Mouse (Mus musculus) mouse trophoblast stem cell (cell line): ENCODE measurements around the gene Ampd1.

Experiments
- in situ Hi-C, 2 experiments: fragments of 300-500 bp; cut with MseI, MboI; formaldehyde crosslinking; loops; 2 replicates in 1 of 2; 3 replicates in 1 of 2; pipeline ENCODE4 v1.15.1; 2025

The Ampd1 gene

DNA sequence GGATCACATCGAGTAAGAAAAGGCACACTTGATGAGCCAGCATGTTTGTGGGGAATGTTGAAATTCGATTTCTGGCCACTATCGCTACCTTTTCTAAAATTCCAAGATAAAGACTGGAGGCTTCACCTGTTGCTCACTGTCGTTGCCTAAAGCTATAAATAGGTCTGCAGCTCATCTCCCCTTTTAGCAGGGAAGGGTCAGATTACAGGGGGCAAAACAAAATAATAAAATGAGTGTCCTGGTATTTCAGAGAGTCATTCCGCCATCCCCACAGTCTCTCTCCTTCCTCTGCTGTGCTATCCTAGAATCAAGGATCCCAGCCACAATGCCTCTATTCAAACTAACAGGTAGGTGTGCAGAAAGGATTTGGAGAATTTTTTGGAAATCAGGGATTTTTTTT is at the start of gene Ampd1:
TSS of gene Ampd1 (plus strand) at position 244 of the 400 bp plus-strand sequence.
- in situ Hi-C loops, result no loop called here

- in situ Hi-C loops, result no loop called here
Observed at GRCm38 (mm10) chr3:103026174-103026573, 47.6 kb upstream of the Ampd1 start.

- in situ Hi-C loops, result no loop called here
Observed at GRCm38 (mm10) chr3:103040285-103040684, 33.5 kb upstream of the Ampd1 start.

DNA sequence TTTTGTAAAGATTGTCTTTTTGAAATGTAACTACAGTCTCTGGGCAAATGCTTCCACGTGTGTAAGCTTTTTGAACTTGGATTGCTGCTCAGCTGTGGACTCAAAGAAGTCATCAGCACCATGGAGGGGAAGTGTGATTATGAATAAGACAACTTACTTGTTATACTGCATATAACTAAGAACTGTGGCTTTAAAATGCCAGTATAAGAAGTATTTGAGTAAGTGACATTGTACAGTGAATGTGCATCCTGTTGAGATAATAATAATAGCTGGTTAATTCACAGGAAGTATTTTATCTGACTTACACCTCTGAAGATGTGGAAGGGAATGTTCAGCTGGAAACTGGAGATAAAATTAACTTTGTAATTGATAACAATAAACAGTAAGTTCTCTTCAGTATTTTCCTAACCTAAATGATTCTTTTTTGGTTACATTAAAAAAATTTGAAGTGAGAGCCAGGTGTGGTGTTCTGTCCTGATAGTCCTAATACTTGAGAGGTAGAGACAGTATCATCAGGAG is 32.9 kb upstream of the Ampd1 start:
- in situ Hi-C loops, result no loop called here

GRCm38 (mm10) chr3:103056016-103056595 is 17.7 kb upstream of the Ampd1 start:
- in situ Hi-C loops, result no loop called here

DNA sequence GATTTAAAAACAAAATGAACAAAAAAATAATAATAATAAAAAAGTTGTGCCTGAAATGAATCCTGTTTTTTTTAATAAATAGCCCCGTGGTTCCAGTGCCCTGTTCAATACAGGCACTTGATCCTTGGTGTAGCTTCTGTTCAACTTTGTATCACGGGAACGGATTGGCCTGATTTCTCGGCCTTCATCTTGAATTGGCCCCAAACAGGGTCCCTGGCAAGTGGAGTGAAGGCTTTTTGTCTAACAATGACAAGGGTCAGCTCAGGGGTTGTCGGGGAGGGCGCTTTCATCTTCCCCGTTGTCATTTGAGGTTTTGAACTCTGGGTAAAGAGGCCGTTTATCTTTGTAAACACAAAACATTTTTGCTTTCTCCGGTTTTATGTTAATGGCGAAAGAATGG is 16.1 kb upstream of the Ampd1 start:
- in situ Hi-C loops, result no loop called here

DNA sequence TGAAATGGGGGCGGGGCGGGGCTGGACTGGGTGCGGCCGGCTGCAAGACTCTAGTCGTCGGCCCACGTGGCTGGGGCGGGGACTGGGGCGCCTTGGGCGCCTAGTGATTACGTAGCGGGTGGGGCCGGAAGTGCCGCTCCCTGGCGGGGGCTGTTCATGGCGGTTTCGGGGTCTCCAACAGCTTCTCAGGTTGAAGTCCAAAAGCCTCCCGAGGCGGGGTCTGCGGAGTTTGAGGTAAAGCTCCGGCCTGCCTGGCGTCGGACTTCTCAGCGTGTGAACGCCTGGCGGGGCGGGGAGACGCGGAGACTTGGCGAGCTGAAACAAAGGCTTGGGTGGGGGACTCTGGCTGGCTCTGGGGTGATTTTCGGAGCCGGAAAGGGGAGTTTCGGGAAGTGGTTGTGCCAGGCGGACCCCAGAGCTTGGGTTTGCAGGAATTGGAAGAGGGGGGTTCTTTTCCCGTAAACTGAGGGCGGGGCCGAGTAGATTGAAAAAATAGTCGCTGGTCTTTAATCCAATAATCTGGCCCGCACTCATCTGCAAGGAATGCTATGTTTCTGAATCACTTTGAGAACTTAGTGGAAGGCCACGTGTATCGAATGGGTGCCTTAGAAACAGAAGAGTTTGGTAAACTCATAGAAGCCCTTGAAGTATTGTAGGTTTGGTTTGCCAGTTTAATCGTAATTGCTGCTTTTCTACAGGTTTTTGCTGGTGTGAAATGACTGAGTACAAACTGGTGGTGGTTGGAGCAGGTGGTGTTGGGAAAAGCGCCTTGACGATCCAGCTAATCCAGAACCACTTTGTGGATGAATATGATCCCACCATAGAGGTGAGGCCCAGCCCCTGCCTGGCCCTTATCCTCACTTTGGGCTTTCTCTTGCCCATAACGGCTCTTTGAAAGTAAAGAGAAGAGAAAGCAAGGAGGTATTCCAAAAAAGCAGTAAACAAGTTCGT is 15.3 kb upstream of the Ampd1 start, which contains the start of gene Nras:
TSS of gene Nras (plus strand) at position 79 of the 951 bp plus-strand sequence.
- in situ Hi-C loops, result no loop called here

DNA sequence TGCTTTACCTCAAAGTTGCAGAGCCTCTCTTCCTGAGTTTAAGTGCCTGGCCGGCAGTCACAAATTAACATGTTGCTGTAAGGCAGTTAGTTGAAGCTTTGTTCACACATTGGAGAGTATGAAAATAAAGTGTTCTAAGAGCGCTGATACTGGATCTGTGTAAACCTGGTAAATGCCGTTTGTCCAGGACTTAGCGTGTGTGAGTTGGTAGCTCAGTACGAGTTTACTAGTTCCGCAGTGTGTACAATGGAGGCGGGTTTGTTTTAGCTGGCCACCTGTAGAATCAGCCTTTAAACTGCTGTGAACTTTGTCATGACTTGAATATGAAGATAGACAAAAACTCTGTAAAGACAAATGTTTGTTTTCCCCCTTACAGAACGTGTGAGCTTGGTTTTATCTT is 6.9 kb upstream of the Ampd1 start:
- in situ Hi-C loops, result no loop called here

- in situ Hi-C loops, result no loop called here
Observed at GRCm38 (mm10) chr3:103068971-103069370, 4.8 kb upstream of the Ampd1 start.

- in situ Hi-C loops, result no loop called here
Observed at GRCm38 (mm10) chr3:103075871-103076270, 2.1 kb downstream of the Ampd1 start.

- in situ Hi-C loops, result no loop called here
Observed at GRCm38 (mm10) chr3:103076476-103076875, 2.7 kb downstream of the Ampd1 start.

GRCm38 (mm10) chr3:103079301-103079700 is 5.5 kb downstream of the Ampd1 start:
- in situ Hi-C loops, result no loop called here

DNA sequence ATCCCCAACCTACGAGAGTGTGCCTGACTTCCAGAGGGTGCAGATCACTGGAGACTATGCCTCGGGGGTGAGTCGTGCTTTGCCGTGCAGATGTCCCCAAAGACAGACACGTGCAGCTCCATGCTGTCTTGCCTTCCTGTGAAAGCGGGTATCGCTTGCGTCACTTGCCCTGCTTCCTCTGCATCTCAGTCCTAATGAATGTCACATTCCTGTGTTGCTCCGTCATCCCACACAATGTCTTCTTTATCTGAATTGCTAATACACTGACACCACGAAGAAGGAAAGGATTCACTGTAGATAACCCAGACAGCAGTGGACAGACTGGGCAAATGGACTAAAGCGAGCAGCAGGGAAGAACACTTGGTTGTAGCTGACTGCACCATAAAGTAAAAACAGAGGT is 7.2 kb downstream of the Ampd1 start:
- in situ Hi-C loops, result no loop called here

- in situ Hi-C loops, result no loop called here
Observed at GRCm38 (mm10) chr3:103081861-103082453, 8.1 kb downstream of the Ampd1 start.

- in situ Hi-C loops, result no loop called here
Observed at GRCm38 (mm10) chr3:103082761-103083160, 8.9 kb downstream of the Ampd1 start.

DNA sequence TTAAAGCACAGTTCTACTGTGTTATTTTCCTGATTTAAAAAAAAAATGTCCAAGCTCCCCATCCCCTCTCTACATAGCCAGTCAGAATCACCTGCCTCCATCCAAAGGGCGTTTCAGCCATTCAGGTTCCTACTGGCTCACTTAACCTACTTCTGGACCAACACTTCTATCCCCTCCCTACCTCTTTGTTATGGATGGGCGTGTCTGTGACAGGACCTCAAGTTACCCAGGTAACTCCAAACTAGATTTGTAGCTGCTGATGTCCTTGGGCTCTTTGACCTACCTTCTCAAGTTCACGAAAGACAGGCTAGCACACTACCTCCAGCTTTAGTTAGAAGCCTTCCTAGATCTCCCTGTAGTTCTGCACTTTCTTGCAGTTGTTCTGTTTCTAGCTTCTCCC is 12.2 kb downstream of the Ampd1 start:
- in situ Hi-C loops, result no loop called here

DNA sequence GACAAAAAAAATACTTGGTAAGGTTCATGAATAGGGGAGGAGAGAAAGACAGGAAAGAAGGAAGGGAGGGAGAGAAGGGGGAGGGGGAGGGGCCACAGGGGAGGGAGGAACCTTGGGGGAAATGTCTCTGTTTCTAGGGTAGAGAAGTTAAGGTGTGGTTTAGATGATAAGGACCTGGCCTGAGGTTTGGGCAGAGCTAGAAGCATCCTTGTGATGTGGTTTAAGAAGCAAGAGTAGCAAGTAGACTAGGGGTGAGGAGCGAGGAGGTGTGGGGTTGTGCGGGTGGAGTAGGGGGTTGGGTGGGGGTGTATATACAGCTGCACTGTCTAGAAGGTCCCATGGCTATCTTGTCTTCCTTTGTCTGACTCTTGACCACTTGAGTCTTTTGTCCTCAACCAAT is 17.9 kb downstream of the Ampd1 start:
- in situ Hi-C loops, result no loop called here

GRCm38 (mm10) chr3:103098662-103099061 is 24.8 kb downstream of the Ampd1 start:
- in situ Hi-C loops, result no loop called here

DNA sequence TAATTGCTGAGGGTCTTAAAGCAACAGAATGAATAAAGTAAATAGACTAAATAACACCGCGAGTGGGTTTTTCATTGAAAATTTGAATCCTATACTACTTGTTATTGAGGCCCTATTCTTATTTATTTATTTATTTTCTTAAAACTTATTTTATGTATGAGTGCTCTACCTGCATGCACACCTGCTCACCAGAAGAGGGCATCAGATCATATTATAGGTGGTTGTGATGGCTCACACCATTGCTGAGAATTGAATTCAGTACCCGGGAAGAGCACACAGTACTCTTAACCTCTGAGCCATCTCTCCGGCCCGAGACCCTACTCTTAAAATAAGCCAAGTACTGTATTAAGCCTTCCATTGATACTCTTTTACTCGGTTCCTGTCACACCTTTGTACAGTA is 25.9 kb downstream of the Ampd1 start:
- in situ Hi-C loops, result no loop called here

DNA sequence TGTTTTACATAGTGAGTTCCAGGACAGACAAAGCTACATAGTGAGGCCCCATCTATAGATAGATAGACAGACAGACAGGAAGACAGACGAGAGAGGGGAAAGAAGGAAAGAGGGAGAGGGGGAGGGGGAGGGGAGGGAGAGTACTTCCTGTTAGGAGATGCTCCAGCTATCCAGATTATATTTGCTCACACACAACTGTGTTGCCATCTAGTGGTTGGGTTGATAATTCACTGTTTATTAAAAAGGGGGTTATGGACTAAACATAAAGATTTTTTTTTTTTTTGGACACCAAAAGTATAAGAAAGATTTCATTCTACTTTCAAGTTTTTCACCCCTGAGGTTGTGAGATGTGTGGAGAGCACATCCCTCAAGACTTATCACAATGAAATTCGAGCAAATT is 26.9 kb downstream of the Ampd1 start:
- in situ Hi-C loops, result no loop called here

- in situ Hi-C loops, result no loop called here
Observed at GRCm38 (mm10) chr3:103101194-103101593, 27.4 kb downstream of the Ampd1 start.

- in situ Hi-C loops, result no loop called here
Observed at GRCm38 (mm10) chr3:103101909-103102308, 28.1 kb downstream of the Ampd1 start.
